Comparison of ENCODE assay signal across 9 mouse cellular contexts in genomic region chr15:7217273-7217598, GRCm38 (mm10).
"Had no signal": no experiment of that assay in that cellular context is flagged by ENCODE, and none has a peak within 500 bp of the region (broad histone marks: within the 10 kb centered on the region; RNA-seq: fewer than 3 reads in every experiment).

No protein-coding gene starts in this region.

- H3K4me1 ChIP-seq: liver, embryonic 12.5 days; midbrain, embryonic 15.5 days had no signal

- DNase-seq: kidney, adult 18-20 months; kidney, postnatal 10 days; kidney, postnatal 4 days; right cerebral cortex, adult 18-20 months; right cerebral cortex, postnatal 25 days had no signal

- H3K9ac ChIP-seq: liver, embryonic 12.5 days; midbrain, embryonic 15.5 days had no signal

- H3K27ac ChIP-seq: layer of hippocampus, adult 2 months; liver, embryonic 12.5 days; midbrain, embryonic 15.5 days had no signal

- H3K4me2 ChIP-seq: liver, embryonic 12.5 days; midbrain, embryonic 15.5 days had no signal

- H3K4me3 ChIP-seq: layer of hippocampus, adult 2 months; liver, embryonic 12.5 days; midbrain, embryonic 10.5 days; midbrain, embryonic 15.5 days had no signal

- ATAC-seq: midbrain, embryonic 15.5 days had no signal

- H3K9me3 ChIP-seq: liver, embryonic 12.5 days; midbrain, embryonic 10.5 days; midbrain, embryonic 15.5 days had no signal

- H3K36me3 ChIP-seq: liver, embryonic 12.5 days; midbrain, embryonic 10.5 days; midbrain, embryonic 15.5 days had no signal

- H3K27me3 ChIP-seq: midbrain, embryonic 15.5 days had no signal
